Mouse (Mus musculus) thymus, postnatal 36 days (tissue): ENCODE data around the gene Olfr1475.
"Not testable (repeated sequence)": the region's sequence is repeated elsewhere in the genome, so short reads cannot be mapped to it uniquely, and the experiment has no call there.

Experiments used
- DNase-seq, 2 experiments: peaks; one replicate each; pipeline ENCODE4 v3.0.0; 2022; ENCODE audit warnings: mixed read lengths in 2 of 2

Olfr1475 gene

GRCm38 (mm10) chr19:13480096-13480495 lies at the start of gene Olfr1475:
Olfr1475 (minus strand) TSS chr19:13480196.
- no peak for DNase-seq

- no peak for DNase-seq
These were observed 47.6 kb upstream of the Olfr1475 start, which contains the start of gene Olfr1480 for GRCm38 (mm10) chr19:13527613-13528012. Olfr1480 (plus strand) TSS chr19:13527913.

- DNase-seq = no peak
These were observed 20.2 kb upstream of the Olfr1475 start, which contains the start of gene Olfr1477 for GRCm38 (mm10) chr19:13500246-13500645. Olfr1477 (plus strand) TSS chr19:13500546.

- DNase-seq = not testable (repeated sequence)
These were observed 10.7 kb downstream of the Olfr1475 start, which contains the start of gene Olfr1474 for GRCm38 (mm10) chr19:13469265-13469664. Olfr1474 (plus strand) TSS chr19:13469565.

GRCm38 (mm10) chr19:13455986-13456385 lies 24.0 kb downstream of the Olfr1475 start, which contains the start of gene Olfr1472:
Olfr1472 (minus strand) TSS chr19:13456086.
- DNase-seq = no peak

- not testable (repeated sequence) for DNase-seq
These were observed 36.9 kb downstream of the Olfr1475 start, which contains the start of gene Olfr1471 for GRCm38 (mm10) chr19:13443109-13443508. Olfr1471 (plus strand) TSS chr19:13443409.
